Mouse (Mus musculus): ENCODE measurements around the gene Gm815. TPM values are rescaled to one million over a fixed set of nuclear protein-coding genes. Genes with fewer than 3 reads are reported as not detected.

Gm815 gene
- total RNA-seq (2021): not detected

DNA sequence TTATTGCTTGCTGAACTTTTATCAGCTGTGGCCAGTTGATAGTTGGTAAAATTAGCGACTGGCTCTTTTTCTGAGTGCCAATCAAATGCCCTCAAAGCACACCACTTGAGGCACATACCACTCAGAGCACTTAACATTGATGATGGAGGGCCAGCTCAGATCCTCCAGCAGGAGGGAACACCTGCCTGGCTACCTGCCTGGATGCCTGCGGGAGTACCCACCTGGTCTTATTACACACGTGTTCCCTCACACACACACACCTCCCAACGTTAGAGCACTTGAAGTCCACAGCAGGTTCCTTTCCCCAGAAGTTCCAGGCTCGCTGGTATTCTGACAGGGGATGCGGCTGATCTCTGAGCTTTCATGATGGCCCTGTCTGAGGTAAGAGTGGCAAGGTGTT lies at the start of gene Gm815:
Gm815 (plus strand) TSS at position 266 of the 400 bp plus-strand sequence.
- intact Hi-C loops (cut with DNase I): loop anchor here (5.0 kb wide), 2 partner anchors 92 to 332 kb away; partner anchors contain the start of gene Vldlr
- no peak for DNase-seq (ENCODE audit: low spot score in 2 of 2)

DNA sequence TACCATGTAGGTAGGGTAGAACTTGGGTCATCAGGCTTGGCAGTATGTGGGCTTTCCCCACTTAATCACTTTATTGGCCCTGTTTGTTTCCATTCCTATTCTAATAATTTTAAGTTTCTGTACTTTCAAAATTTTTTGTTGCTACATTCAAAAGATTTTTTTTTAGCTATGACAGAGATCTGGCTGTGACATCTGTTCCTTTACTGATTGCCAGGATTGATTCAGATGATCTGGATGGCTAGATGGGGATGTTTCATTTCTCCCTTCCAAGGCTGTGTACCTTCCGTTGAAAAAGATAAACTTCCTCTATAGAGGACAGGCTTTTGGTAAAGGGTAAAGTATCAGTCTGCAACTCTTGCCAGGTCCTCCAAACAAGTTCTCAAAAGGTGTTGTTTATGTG lies 48.1 kb upstream of the Gm815 start:
- intact Hi-C loops (cut with DNase I): no loop called here

DNA sequence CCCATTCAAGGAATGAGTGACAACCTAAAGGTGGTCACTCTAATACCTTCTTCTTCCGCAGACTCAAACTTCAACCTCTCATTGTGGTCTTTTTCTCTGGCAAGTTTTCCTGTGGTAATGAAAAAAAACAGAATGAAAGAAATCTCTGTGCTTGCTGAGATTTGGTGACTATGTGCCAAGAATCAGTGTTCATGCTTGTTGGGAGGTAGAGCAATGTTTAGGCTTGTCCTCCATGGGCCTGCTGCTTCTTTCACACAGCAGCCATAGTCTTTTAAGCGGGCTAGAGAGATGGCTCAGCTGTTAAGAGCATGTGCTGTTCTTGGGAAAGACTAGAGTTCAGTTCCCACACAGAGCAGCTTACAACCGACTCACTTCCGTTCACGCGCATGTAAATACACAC lies 41.8 kb upstream of the Gm815 start:
- DNase-seq (ENCODE audit: low spot score in 2 of 2): no peak
- intact Hi-C loops (cut with DNase I): loop anchor here (10.0 kb wide), 1 partner anchor 581 kb away; the partner anchor contains the start of gene Pum3

More for the DNA sequence above, 48.1 kb upstream of the Gm815 start:
- no peak for DNase-seq (ENCODE audit: low spot score in 2 of 2)

DNA sequence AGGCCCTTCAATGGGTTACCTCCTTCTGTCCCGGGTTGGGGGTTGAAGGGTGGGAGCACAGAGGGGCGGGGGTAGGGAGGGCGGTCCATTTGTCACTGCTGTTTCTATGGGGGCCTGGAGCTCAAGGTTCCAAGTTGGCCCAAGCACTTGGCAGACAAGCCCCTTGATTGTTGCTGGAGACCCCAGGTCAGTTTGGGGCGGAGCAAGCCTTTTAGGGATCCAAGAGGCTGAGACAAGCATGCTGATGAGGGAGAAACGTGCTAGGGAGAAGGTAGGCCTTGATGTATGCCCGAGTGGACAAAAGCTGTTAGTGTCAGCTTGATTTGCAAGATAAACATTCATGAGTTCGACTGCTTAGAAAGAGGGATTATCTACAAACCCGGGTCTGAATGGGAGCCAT lies 40.9 kb upstream of the Gm815 start:
- intact Hi-C loops (cut with DNase I): loop anchor here (5.0 to 10.0 kb wide), 2 partner anchors 98 to 580 kb away; partner anchors contain the start of gene Pum3
- no peak for DNase-seq (ENCODE audit: low spot score in 2 of 2)

DNA sequence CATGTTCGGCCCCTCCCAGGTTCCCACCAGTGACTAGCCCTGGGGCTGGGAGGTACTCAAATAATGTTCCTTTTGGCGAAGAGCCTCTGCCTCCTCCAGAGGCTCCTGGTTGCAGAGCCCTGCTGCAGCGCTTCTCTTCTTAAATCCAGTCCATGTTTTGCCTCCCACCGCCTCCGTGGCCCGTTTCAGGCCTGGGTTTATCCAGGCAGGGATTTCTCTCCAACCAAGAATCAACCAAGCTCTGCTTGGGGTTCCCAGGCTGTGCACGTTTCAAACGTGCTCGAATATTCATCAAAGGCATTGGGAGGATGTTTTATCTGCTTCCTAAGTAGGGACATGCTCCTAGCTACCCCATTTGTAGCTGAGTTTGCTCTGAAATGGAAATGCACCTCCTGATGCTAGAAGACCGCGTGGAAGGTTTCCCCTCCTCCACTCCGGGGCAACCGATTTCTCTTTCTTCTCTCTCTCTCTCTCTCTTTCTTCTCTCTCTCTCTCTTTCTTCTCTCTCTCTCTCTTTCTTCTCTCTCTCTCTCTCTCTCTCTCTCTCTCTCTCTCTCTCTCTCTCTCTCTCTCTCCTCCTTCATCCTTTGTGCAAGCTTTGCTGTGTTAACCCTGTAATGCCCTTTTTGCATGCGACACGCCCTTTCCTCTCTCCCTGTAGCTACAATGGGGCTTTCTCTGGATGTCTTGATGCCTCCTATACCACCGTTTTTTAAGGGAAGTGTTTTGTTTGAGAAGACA lies 40.2 kb upstream of the Gm815 start:
- intact Hi-C loops (cut with DNase I): loop anchor here (5.0 to 10.0 kb wide), 2 partner anchors 98 to 579 kb away; partner anchors contain the start of gene Pum3
- DNase-seq (ENCODE audit: low spot score in 2 of 2): peak; percentile 83 to 88

DNA sequence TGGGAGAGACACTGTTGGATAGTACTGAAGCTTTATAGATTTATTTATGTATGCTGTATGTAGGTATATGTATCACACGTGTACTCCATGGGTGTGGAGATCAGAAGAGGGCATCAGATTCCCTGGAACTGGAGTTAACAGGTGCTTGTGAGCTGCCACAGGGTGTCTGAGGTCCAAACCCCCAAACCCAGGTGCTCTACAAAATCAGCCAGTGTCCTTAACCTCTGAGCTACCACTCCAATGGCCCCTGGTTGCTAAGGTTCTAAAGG lies 39.7 kb upstream of the Gm815 start:
- no peak for DNase-seq (ENCODE audit: low spot score in 2 of 2)
- intact Hi-C loops (cut with DNase I): loop anchor here (5.0 to 10.0 kb wide), 2 partner anchors 99 to 579 kb away; partner anchors contain the start of gene Pum3

DNA sequence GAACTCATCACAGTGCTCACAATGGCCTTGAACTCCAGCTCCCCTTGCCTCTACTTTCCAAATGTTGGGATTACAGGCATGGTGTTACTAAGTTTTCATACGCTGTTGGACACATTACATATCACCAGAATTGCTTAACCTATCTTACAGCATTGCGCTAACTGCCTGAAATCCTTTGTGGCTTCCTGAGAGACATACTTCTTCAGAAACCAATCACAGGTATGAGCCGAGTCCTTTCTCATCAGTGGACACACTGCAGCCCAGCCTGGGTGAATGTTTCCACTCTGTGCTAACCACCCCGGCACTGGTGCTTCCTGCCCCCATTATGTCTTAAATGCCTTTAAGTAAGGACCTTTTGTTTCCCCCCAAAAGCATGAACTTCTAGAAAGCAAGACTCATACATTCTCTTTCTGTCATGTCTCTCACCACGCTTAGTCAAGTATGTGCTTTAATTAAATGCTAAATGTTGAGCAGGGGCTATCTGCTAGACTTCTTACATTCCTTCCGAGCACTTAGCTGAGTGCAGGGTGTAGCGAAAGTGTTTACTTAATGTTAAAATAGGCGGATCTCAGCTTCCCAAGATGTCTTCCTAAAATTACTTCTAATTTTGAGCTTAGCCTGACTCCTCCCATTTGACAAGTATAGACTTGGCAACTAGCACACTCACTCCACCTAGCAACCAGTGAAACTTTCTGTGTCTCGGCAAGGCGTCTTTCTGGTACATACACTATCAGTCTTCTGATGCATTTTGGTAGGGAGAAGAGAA lies 34.5 kb upstream of the Gm815 start:
- intact Hi-C loops (cut with DNase I): no loop called here
- no peak for DNase-seq (ENCODE audit: low spot score in 2 of 2)

DNA sequence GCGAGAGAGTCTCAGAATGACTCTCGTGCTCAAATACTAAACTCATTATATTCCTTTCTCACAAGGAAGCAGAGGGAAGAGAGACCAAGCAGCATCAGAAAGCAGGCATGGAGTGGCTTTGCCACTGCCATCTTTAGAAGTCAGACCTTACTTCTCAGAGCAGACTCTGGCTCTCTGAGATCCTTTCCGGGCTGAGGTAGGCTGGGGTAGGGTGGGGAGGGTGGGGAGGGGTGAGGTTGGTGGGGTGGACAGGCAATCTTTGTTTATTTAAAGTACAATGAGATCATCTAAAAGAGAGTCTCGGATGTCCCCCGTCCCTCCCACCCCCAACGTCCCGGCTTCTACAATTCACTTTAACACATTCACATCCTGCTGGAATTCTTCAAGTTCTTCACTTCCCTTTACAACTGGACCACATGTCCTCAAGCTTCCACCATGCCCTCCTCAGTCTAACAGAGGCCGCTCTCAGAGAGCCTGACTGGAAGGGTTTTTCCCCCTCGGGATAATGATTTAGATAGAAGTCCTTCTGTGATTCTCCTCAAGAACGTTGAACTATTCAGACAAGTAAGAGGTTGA lies 33.3 kb upstream of the Gm815 start:
- DNase-seq (ENCODE audit: low spot score in 2 of 2): no peak
- intact Hi-C loops (cut with DNase I): no loop called here

DNA sequence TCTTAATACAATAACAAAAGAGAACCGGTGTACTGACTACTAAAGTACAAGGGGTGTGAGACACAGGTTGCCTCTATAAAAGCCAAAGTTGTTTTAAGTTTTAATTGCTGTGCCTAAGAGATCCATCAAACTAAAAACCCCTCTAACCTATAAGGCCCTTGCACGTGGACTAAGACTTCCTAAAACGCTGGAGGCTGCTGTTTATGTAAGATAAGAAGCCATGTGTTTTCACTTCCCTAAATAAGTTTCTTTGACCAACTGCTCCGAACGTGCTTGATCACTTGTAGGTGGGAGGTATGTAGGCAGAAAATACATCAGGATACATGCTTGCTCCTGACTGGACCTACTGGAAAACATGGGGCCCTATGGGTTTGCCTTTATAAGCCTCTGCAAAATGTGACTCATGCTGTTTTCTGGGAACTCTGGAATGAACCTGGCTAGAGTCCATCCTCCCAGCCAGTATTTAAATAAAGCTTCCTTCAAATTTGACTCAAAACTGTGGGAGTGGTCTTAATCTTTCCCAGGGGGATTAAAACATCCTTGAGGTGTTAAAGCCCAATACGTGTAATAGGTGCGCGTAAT lies 31.9 kb upstream of the Gm815 start:
- intact Hi-C loops (cut with DNase I): no loop called here
- DNase-seq (ENCODE audit: low spot score in 2 of 2): no peak

DNA sequence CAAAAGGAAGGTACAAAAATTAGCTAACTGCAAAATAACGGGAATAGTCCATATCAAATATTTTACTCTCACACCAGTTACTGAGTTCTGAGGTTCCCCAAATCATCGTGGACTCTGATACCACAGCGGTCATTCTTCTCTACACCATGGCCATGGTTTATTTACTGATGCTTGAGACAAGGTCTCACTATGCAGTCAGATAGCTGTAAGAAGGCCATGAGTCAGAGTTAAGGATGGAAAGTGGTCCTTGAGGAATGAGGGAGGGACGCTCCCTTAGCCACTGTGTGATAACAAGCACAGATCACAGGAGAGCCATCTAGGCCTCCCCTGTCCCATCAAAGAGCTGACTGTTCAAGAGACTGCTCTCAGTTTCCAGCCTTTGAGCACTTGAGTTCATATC lies 31.0 kb upstream of the Gm815 start:
- intact Hi-C loops (cut with DNase I): no loop called here
- no peak for DNase-seq (ENCODE audit: low spot score in 2 of 2)

DNA sequence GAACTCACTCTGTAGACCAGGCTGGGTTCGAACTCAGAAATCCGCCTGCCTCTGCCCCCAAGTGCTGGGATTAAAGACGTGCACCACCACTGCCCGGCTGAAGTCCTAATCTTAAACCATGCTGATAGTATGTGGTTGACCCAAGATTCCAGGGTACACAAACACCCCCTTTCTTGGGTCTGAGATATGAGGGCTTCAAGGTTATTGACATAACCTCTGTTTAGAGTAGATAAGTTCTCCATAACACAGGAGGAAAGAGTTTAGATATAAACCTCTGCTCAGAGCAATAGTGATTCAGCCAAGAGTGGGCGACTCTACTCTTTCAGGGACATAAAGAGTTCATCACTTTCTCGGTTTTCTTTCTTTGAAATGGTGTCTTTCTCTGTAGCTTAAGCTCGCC lies 30.5 kb upstream of the Gm815 start:
- DNase-seq (ENCODE audit: low spot score in 2 of 2): no peak
- intact Hi-C loops (cut with DNase I): no loop called here

DNA sequence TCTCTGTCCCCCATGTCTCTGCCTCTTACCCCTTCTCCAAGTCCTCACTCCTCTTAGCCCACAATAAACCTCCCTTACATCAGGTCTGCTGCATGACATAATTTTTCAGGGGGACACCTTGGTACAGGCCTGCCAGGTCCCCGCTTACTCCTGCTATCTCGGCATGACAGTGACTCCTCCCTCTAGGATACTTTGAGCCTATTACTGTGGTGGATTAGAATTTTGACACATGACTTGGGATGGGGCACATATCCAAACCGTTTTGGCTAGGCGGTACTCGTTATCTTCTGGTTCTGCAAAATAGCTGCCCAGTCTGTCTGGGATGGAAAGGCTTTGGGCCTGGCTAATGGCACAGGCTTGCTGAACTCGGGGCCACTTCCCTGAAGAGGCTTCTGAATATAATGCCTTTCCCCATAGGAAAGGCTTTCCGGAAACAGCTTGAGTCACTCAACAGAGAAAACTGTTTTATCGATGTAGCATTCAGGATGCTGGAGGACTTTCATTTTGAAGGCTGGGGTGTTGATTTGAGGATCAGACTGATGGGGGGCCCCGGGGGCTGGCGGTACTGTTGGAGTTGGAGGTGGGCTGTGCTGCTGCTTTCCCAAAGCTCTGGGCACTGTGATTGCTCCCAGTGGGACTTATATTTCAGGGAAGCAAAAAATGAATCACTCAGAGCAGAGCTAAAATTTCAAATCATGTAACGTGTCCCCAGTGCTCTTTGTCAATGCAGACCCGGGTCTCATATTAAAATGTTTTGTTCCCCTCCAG lies 27.1 kb upstream of the Gm815 start:
- no peak for DNase-seq (ENCODE audit: low spot score in 2 of 2)
- intact Hi-C loops (cut with DNase I): no loop called here

DNA sequence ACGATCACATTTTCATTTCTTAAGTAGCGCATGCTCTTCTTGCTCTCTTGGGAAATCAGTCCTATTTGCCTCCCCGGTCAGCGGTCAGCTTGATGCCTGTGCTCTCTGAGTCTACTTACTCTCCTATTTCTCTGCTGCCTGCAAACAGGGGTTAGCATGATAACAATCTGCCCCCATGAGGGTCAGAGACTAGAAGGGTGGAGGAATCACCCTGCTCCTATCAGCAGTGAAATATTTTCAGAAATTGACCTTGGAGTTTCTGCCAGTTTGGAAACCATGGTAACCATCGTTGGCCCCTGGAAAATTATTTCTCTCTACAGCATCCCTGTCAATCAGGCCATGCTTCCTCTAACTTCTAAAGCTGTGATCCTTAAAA lies 26.5 kb upstream of the Gm815 start:
- DNase-seq (ENCODE audit: low spot score in 2 of 2): no peak
- intact Hi-C loops (cut with DNase I): no loop called here

DNA sequence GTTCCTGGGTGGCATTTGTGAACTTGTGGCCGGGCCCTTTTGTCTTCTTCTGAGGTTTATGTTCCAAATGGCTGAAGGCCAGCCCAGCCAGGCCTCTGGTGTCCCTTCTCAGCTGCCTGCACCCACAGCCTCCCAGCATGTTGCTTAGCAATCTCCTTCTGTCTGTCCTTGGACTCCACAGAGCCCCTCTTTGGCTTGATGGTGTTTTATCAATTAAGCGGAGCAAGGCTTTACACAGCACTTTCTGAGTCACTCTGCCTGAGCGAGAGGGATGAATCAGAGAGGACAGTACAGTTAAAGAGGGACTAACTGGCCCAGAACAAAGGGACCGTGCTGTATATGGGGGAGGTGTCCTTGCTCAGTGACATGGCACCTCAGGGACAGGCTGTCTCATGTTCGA lies 22.0 kb upstream of the Gm815 start:
- DNase-seq (ENCODE audit: low spot score in 2 of 2): no peak
- intact Hi-C loops (cut with DNase I): no loop called here

DNA sequence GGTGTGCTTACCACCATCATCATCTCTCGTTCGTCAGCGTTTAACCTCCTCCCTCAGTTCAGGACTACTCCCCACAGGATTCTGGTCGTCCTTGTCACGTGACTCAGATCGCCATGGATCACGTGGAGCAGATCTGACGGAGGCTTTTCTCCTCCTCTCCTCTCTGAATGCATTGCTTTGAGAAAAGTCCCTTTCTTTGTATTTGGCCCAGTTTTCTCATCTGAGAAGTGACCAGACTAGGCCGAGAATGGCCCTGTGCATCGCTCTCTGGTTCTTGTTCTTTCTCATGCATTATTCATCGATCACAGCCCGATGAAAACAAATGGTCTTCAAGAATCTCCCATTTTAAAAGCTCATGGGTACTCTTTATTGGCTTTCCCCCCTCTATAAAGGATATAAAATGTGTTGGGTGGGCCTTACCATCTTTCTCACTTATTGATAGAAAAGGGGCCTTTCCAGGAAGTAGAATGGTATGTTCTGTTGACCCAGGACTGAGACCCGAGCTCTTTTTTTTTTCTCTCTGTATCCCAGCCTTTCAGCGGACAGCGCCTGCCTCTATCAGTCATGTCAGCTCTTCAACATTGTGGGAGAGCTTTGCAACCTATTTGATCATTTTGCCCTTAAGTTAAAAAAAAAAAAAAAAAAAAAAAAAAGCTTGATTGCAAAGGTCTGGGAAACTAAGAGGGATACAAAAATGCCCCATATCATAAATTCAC lies 20.5 kb upstream of the Gm815 start:
- DNase-seq (ENCODE audit: low spot score in 2 of 2): no peak
- intact Hi-C loops (cut with DNase I): no loop called here

DNA sequence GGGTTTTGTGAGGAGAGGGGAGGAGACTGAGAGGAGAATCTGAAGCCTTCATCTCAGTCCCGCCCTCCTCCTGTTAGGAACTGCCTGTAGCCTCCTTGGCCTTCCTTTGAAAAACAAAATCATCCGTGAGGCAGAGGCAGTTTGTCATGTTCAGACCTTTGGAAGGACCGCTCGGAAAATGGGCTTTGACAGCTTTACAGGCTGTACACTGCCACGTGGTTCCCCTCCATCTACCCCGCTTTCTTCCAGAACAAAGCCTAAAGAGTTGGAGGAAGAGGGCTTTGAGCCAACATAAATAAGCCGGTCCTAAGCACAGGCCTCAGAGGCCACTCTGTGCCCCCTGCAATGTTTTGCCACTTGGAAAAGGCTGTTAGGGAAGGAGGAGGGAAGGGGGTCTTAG lies 19.9 kb upstream of the Gm815 start:
- intact Hi-C loops (cut with DNase I): no loop called here
- no peak for DNase-seq (ENCODE audit: low spot score in 2 of 2)

DNA sequence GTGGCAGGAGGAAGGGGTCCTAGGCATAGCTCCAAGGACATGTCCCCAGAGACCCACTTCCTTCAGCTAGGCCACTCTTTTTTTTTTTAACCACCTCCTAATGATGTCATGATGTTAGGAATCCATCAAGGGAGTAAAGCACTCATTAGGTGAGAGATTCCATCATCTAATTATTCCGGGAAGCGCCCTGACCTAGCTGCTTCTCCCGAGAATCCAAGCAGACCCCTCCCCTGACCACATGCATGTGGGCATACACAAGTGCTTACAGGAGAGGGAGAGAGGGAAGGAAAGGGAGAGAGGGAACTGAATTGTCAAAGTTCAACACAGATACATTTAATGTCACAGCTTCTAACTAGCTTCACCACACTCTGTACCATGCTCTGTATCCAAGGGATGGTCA lies 16.1 kb upstream of the Gm815 start:
- DNase-seq (ENCODE audit: low spot score in 2 of 2): no peak
- intact Hi-C loops (cut with DNase I): no loop called here

DNA sequence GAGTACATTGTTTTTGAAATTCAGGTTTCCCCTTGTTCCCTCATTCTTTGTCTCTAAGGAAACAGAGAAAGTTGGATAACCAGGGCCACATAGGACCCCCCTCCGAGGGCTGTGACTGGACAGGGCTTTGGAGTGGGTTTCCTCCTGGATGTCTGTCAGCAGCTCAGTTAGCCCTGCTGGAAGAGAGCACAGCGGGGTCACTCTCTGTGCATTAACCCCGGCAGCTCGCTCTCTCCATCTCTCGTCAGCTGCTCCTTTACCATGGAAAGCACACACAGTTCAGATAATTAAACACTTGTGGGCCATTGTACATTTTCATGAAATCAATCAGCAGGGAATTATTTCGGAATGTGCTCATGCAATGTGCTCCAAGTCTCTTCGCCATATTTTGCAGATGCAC lies 15.4 kb upstream of the Gm815 start:
- intact Hi-C loops (cut with DNase I): no loop called here
- DNase-seq (ENCODE audit: low spot score in 2 of 2): no peak

DNA sequence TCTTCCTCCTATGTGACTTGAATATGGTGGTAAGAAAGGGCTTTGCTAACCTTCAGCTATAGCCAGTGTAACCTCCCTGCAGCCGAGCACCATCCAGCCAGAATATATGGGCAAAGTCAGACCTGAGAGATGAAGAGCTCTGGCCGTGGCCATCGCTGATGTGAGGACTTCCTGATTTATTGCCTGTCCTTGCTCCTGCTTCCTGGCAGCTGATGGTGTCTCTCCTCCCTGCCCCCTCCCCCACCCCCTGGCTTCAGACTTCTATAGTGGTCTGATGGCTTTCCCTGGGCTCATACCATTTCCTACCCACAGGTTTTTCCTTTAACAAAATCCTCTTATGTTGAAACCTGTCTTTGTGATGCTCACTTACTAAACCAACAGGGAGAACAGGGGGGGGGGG lies 14.6 kb upstream of the Gm815 start:
- intact Hi-C loops (cut with DNase I): no loop called here
- DNase-seq (ENCODE audit: low spot score in 2 of 2): no peak
